Mouse (Mus musculus) lung, postnatal 0 days (tissue): Measurements from ENCODE around the gene Mylk4. TPM values are rescaled to one million over a fixed set of nuclear protein-coding genes. Genes with fewer than 3 reads are reported as not detected.

Experiments used
- ATAC-seq: fragments of 200-750 bp; cut with Nextera tagmentation; 2 replicates; pipeline ENCODE4 v1.8.0; 2017; ENCODE audit warnings: moderate library complexity
- DNase-seq: peaks from one replicate; pipeline ENCODE4 v3.0.0-alpha.2; 2016; ENCODE audit warnings: low spot score
- H3K27ac ChIP-seq: fragments of 300-500 bp; sonication (generic); 2 replicates; pipeline ENCODE4 v1.5.1; 2014; ENCODE audit warnings: antibody characterized with exemption, mild to moderate bottlenecking, low read length, mixed read lengths
- H3K27me3 ChIP-seq: fragments of 300-500 bp; sonication (generic); replicated peaks from 2 replicates; pipeline ENCODE4 v1.6.1; 2014; ENCODE audit warnings: low read length, mixed read lengths; ENCODE audit not compliant: insufficient read depth
- H3K36me3 ChIP-seq: fragments of 300-500 bp; sonication (generic); 2 replicates; pipeline ENCODE4 v1.6.1; 2014; ENCODE audit warnings: low read length, mixed read lengths; ENCODE audit not compliant: insufficient read depth
- H3K4me1 ChIP-seq: fragments of 300-500 bp; sonication (generic); 2 replicates; pipeline ENCODE4 v1.6.1; 2014; ENCODE audit warnings: antibody characterized with exemption, low read depth, low read length, mixed read lengths; ENCODE audit not compliant: insufficient read depth
- H3K4me2 ChIP-seq: fragments of 300-500 bp; sonication (generic); replicated peaks from 2 replicates; pipeline ENCODE4 v1.6.1; 2014; ENCODE audit warnings: low read depth, mild to moderate bottlenecking, low read length, moderate library complexity, mixed read lengths
- H3K4me3 ChIP-seq: fragments of 300-500 bp; sonication (generic); 2 replicates; pipeline ENCODE4 v1.5.1; 2014; ENCODE audit warnings: low read depth, low read length
- H3K9ac ChIP-seq: fragments of 300-500 bp; sonication (generic); replicated peaks from 2 replicates; pipeline ENCODE4 v1.6.1; 2014; ENCODE audit warnings: low read depth, mild to moderate bottlenecking
- H3K9me3 ChIP-seq: fragments of 300-500 bp; sonication (generic); 2 replicates; pipeline ENCODE4 v1.6.1; 2016; ENCODE audit warnings: low read length, mixed read lengths
- CTCF ChIP-seq: IDR thresholded peaks from 2 replicates; pipeline ENCODE4 v1.5.1; 2016; ENCODE audit warnings: antibody characterized with exemption, mild to moderate bottlenecking
- EP300 ChIP-seq: IDR thresholded peaks from 2 replicates; pipeline ENCODE4 v1.6.1; 2016; ENCODE audit warnings: antibody characterized with exemption, mild to moderate bottlenecking, control low read depth
- WGBS: fragments of 180-500 bp; shearing (Covaris S2); extraction: QIAGEN DNeasy Blood & Tissue Kit; methylation state at CpG from one replicate; pipeline ENCODE4 v1.1.7; 2014; 5-methylcytosine and 5-hydroxymethylcytosine counted together
- polyA plus RNA-seq: library from polyadenylated mRNA; unstranded; fragments of >200 nt; fragmentation: Nextera tagmentation; extraction: Ambion mirVana; gene quantifications from 2 replicates; pipeline ENCODE4 v1.2.1, GENCODE M21; 2015

The Mylk4 gene
- polyA plus RNA-seq, 1 experiment from 2014 or later, result not detected

DNA sequence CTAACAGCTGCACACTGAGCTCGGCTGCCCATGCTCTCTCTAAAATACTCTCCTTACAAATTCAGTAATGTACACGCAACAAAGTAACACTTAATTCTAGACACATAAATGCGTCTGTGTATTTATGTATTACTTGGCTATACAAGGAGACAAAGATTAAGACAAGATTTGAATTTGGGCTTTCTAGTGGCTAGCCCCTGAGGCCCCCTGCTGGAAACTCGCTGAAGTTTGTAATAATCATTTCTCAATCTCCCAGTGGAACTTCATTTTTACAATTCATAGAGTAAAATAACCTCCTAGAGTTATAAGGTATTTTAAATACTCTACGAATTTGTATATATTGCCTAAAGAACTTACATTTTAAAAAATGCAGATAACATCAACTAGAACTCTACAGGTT lies 699 bp downstream of the Mylk4 start:
- DNase-seq (no peak), ATAC-seq (no peak)
- Histone ChIP-seq H3K27ac (no peak overlapping the region), H3K4me3 (no peak overlapping the region), H3K36me3 (no peaks in the 10 kb centered on the region), H3K27me3 (no peaks in the 10 kb centered on the region), H3K4me1 (no peaks in the 10 kb centered on the region), H3K4me2 (no peak overlapping the region), H3K9me3 (no peaks in the 10 kb centered on the region), H3K9ac (no peak overlapping the region)
- WGBS, result 37% methylated on average over 5 of the region's 5 CpGs
- TF ChIP-seq CTCF (peak; percentile 52), EP300 (no peak)

GRCm38 (mm10) chr13:32778861-32779260 lies 4.9 kb downstream of the Mylk4 start:
- Histone ChIP-seq H3K27ac (no peak overlapping the region), H3K27me3 (no peaks in the 10 kb centered on the region), H3K4me1 (no peaks in the 10 kb centered on the region), H3K9me3 (no peaks in the 10 kb centered on the region), H3K36me3 (no peaks in the 10 kb centered on the region), H3K4me3 (no peak overlapping the region), H3K4me2 (no peak overlapping the region), H3K9ac (no peak overlapping the region)
- DNase-seq (no peak), ATAC-seq (no peak)
- no peak for TF ChIP-seq CTCF
- no peak for TF ChIP-seq EP300
- WGBS, result 61% methylated on average over 3 of the region's 3 CpGs

- Histone ChIP-seq H3K4me3 (no peak overlapping the region), H3K4me1 (no peaks in the 10 kb centered on the region), H3K9me3 (no peaks in the 10 kb centered on the region), H3K27me3 (no peaks in the 10 kb centered on the region), H3K4me2 (no peak overlapping the region), H3K36me3 (no peaks in the 10 kb centered on the region), H3K27ac (no peak overlapping the region), H3K9ac (no peak overlapping the region)
- 90% methylated on average over 10 of the region's 10 CpGs for WGBS
- no peak for DNase-seq
- ATAC-seq, result no peak
- no peak for TF ChIP-seq EP300
- no peak for TF ChIP-seq CTCF
Measured at GRCm38 (mm10) chr13:32776350-32776749, 7.4 kb downstream of the Mylk4 start.

DNA sequence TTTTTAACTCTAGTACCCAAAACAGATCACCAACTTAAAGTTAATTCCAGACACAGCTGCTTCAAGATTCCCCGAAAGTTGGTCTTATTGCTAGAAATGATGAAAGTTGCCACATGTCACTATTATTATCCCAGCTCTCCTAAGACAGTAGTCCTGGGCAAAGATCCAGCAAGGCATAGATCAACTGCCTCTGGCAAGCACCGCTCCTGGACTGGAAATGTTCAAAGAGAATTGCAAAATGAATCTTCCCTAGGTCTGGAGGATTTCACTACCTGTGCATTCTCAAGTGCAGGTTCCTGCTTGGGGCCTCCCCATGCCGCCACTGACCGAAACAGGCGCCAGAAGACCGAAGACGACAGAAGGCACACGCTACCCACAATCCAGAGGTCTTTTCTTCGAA lies 7.9 kb downstream of the Mylk4 start:
- no peak for ATAC-seq
- Histone ChIP-seq H3K36me3 (no peaks in the 10 kb centered on the region), H3K9me3 (no peaks in the 10 kb centered on the region), H3K4me3 (no peak overlapping the region), H3K27ac (no peak overlapping the region), H3K27me3 (no peaks in the 10 kb centered on the region), H3K4me2 (no peak overlapping the region), H3K4me1 (no peaks in the 10 kb centered on the region), H3K9ac (no peak overlapping the region)
- TF ChIP-seq CTCF, result no peak
- TF ChIP-seq EP300, result no peak
- peak; percentile 16 for DNase-seq
- WGBS, result 87% methylated on average over 9 of the region's 9 CpGs

DNA sequence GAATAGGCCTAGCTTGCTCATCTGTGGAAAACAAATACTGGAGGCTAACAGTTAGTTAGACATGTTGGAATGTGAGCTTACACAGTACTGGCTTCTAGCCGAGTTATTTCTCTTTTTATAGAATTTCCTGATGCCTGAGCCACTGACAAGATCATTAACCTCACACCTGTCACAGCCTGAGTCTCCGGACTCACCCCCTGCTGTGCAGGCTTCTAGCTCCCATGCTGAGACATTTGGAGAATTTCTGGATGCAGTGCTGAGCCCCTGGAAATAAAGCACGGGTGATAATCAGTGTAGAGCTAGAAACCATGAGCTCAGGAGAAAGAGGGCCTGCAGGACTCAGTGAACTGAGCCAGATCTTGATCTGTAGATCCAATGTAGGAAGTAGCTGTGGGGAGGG lies 13.8 kb downstream of the Mylk4 start:
- no peaks in the 10 kb centered on the region for H3K27me3 ChIP-seq
- H3K4me1 ChIP-seq, result no peaks in the 10 kb centered on the region
- H3K9me3 ChIP-seq, result no peaks in the 10 kb centered on the region
- no peak for ATAC-seq
- no peak for TF ChIP-seq CTCF
- no peak for TF ChIP-seq EP300
- H3K4me2 ChIP-seq, result no peak overlapping the region
- no peak overlapping the region for H3K27ac ChIP-seq
- no peaks in the 10 kb centered on the region for H3K36me3 ChIP-seq
- no peak overlapping the region for H3K9ac ChIP-seq
- no peak overlapping the region for H3K4me3 ChIP-seq
- WGBS, result 17% methylated on average over 3 of the region's 3 CpGs
- DNase-seq, result no peak

GRCm38 (mm10) chr13:32768104-32768503 lies 15.7 kb downstream of the Mylk4 start:
- Histone ChIP-seq H3K4me1 (no peaks in the 10 kb centered on the region), H3K9me3 (no peaks in the 10 kb centered on the region), H3K4me2 (no peak overlapping the region), H3K36me3 (no peaks in the 10 kb centered on the region), H3K4me3 (no peak overlapping the region), H3K27ac (no peak overlapping the region), H3K27me3 (no peaks in the 10 kb centered on the region), H3K9ac (no peak overlapping the region)
- ATAC-seq (no peak), DNase-seq (peak; percentile 56)
- TF ChIP-seq CTCF, result peak; percentile 66
- no peak for TF ChIP-seq EP300
- WGBS, result 12% methylated on average over 4 of the region's 4 CpGs

DNA sequence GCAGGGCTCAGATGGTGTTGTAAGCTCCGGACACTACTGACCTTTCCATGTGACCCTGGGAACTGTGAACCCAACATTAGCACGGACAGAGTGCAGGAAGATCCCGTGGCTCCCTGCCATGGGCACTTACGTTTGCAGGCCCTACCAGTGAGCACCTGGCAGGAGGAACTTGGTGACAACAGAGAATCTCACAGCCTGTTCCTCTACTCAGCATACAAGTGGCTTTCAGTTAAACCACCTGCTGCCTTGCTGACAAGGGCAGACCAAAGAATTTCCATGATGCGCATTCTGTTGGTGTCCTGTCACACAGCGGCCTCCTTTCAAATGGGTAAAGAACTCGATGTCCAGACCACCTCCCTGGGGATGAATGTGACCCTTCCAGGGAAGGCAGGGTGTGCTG lies 19.3 kb downstream of the Mylk4 start:
- TF ChIP-seq EP300, result no peak
- no peak for TF ChIP-seq CTCF
- DNase-seq (no peak), ATAC-seq (peak; percentile 17; the same call in 1 of the 2 replicates)
- no peaks in the 10 kb centered on the region for H3K9me3 ChIP-seq
- H3K27me3 ChIP-seq, result no peaks in the 10 kb centered on the region
- no peak overlapping the region for H3K9ac ChIP-seq
- no peaks in the 10 kb centered on the region for H3K4me1 ChIP-seq
- no peak overlapping the region for H3K27ac ChIP-seq
- H3K36me3 ChIP-seq, result no peaks in the 10 kb centered on the region
- H3K4me3 ChIP-seq, result no peak overlapping the region
- 29% methylated on average over 7 of the region's 7 CpGs for WGBS
- H3K4me2 ChIP-seq, result no peak overlapping the region
